Mouse (Mus musculus): ENCODE results near the gene Ugt2a2. TPM values are rescaled to one million over a fixed set of nuclear protein-coding genes. Genes with fewer than 3 reads are reported as not detected.
"Not testable (repeated sequence)": the region's sequence is repeated elsewhere in the genome, so short reads cannot be mapped to it uniquely, and the experiment has no call there.

The Ugt2a2 gene
- polyA plus RNA-seq (2016; fragmentation: Nextera tagmentation; extraction: Ambion mirVana) = not detected in 2 replicates

DNA sequence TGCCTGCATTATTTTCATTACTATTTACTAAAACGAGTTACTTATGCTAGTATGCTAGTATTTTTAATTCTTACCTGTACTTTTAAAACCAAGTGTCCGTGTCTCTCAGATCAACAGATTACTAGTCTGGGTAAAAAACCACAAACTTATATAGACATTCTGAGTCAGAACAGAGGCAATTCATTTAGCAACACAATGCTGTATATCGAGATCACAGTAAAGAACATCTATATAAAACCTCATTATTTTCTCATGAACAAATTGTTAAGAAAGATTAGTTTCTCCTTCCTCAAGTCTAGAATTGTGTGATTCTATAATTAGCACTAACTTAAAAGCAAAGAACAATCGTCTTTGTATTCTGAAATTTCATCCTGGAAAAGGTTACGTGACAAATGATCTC, at the start of gene Ugt2a2:
Ugt2a2 (minus strand) TSS at position 101 of the 400 bp plus-strand sequence.
- no peak within 1 kb of the TSS for H3K27ac ChIP-seq
- no peaks in the 10 kb centered on the region for H3K4me1 ChIP-seq
- DNase-seq (ENCODE audit: low spot score) = no peak
- 82% methylated on average over 5 of the region's 5 CpGs for WGBS
- H3K9me3 ChIP-seq (replicated peaks) = no peaks in the 10 kb centered on the region
- H3K27me3 ChIP-seq (ENCODE audit: low read depth, poor library complexity, severe bottlenecking) = no peaks in the 10 kb centered on the region
- H3K4me3 ChIP-seq = no peak within 1 kb of the TSS
- no peaks in the 10 kb centered on the region for H3K36me3 ChIP-seq

DNA sequence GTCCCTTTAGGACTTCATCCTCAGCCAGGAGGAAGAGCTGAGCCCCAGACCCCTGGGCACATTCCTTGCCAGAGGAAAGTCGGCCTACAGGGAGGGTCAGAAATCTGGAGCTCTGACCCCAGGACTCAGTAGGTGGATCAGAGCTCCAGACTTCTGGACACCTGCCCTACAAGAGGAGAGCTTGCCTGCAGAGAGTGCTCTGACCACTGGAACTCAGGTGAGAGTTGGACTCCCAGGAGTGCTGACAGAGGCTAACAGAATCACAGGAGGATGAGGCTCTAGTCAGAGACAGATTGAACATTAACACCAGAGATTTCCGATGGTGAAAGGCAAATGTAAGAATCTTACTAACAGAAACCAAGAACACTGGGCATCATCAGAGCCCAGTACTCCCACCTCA, 41.5 kb upstream of the Ugt2a2 start:
- not testable (repeated sequence) for H3K27ac ChIP-seq; H3K4me1 ChIP-seq; DNase-seq (ENCODE audit: low spot score); H3K4me3 ChIP-seq; H3K9me3 ChIP-seq (replicated peaks); H3K27me3 ChIP-seq (ENCODE audit: low read depth, poor library complexity, severe bottlenecking); H3K36me3 ChIP-seq
- WGBS = 87% methylated on average over 2 of the region's 2 CpGs

DNA sequence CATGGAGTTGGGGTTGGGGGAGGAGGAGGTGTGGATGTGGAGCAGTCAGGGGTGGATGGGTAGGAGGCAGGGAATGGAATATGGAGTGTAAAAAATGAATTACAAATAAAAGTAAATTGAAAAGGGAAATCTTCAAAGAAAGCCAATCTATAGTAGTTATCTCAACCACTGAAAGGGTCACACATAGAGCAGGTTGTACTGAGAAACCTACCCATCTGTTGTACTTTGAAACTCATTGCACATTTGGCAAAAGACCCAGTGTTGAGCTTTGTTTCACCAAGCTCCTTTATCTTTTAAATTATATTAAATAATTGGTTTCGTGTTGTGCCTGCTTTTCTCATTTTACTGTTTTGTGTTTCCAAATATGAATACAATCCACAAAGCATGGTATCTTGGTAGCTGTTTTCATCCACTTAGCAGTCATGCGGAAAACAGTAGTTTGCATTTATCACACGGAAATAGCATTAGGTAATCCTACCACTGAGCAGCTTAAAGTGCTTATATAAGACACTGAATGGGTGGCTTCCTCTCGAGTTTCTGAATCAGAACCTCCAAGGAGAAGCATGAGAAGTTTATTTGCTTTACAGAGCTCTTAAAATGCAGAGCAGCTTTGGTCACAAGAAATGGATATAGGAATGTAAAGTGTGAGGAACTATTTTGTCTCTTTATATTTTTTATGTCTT, 23.9 kb upstream of the Ugt2a2 start:
- 72% methylated on average over 4 of the region's 4 CpGs for WGBS
- DNase-seq (ENCODE audit: low spot score) = no peak
- H3K4me1 ChIP-seq = no peaks in the 10 kb centered on the region
- H3K27me3 ChIP-seq (ENCODE audit: low read depth, poor library complexity, severe bottlenecking) = no peaks in the 10 kb centered on the region
- H3K4me3 ChIP-seq = no peak overlapping the region
- no peaks in the 10 kb centered on the region for H3K9me3 ChIP-seq (replicated peaks)
- no peak overlapping the region for H3K27ac ChIP-seq
- no peaks in the 10 kb centered on the region for H3K36me3 ChIP-seq

DNA sequence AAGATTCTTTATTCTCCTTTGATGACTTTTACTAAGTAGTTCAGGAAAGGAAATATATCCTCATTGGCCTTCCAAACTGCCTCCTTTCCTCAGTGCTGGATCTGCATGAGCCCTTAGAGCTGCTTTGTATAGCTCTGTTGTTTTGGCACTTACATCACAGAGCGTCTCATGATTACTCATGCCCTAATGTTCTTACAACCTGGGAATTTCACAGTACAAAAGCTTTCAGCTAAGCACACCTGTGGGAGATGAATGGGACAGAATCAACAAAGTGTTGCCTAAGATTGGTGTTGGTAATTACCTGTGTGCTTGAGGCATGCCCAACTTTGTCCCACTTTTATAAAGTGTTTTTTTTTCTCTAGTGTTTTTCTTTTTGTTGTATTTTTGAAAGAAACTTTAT, 20.6 kb upstream of the Ugt2a2 start:
- no peaks in the 10 kb centered on the region for H3K4me1 ChIP-seq
- H3K27ac ChIP-seq = no peak overlapping the region
- WGBS = 79% methylated on average over 1 of the region's 1 CpGs
- no peaks in the 10 kb centered on the region for H3K9me3 ChIP-seq (replicated peaks)
- H3K27me3 ChIP-seq (ENCODE audit: low read depth, poor library complexity, severe bottlenecking) = no peaks in the 10 kb centered on the region
- no peaks in the 10 kb centered on the region for H3K36me3 ChIP-seq
- H3K4me3 ChIP-seq = no peak overlapping the region
- no peak for DNase-seq (ENCODE audit: low spot score)

DNA sequence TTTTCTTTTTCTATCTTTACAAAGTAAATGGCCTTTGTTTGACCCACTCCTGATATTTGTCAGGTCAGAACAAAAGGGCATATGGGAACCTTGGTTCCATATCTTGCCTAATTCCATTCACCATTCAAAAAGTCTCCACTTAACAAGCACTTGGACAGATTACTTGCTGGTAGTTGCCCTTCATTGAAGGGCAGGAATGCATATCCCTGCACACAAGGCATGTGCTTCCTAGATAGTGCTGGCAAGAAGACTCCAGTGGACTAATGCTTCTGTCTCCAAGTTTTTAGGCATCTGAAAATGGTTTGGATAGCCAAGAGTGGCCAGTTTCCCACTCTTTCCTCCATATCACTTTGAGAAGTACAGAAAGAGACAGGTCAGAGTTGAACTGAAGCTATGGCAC, 17.3 kb upstream of the Ugt2a2 start:
- H3K36me3 ChIP-seq = no peaks in the 10 kb centered on the region
- no peaks in the 10 kb centered on the region for H3K27me3 ChIP-seq (ENCODE audit: low read depth, poor library complexity, severe bottlenecking)
- no peaks in the 10 kb centered on the region for H3K4me1 ChIP-seq
- no peak overlapping the region for H3K4me3 ChIP-seq
- H3K9me3 ChIP-seq (replicated peaks) = no peaks in the 10 kb centered on the region
- no peak for DNase-seq (ENCODE audit: low spot score)
- no peak overlapping the region for H3K27ac ChIP-seq

DNA sequence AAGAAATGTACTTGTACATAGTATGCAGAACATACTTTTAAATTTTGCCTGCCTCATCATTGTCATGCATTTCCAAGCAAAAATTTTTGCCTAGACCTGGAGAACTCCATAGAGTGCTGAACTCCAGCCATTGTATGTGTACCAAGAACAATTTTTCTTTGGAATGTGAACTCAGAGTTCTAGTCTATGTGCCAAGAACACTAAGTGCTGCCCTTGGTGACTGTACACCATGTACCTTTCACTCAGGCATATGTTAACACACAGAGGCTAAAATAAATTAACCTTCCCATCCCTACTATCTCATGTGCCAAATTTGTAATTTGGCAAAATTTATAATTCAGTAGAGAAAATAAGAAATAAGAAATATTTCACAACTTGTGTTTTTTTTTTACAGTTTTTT, 16.9 kb upstream of the Ugt2a2 start:
- Histone ChIP-seq H3K36me3 (no peaks in the 10 kb centered on the region), H3K4me1 (no peaks in the 10 kb centered on the region)

DNA sequence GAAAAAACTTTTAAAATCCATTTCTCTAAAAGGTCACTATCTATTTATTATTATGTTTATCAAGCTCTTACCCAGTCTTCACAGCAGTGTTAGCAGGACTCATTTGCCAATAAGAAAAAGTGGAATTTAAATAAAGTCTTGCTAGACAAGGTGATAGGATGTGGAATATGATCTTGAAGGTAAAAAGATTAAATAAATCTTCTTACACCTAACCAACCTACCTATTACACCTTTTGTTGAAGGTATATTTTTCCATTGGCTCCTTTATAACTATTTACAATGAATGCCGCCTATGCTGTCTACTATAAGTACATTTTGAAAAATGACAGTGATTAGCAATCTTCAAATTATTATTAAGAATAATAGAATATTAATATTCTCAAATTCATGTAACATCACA, 8.7 kb upstream of the Ugt2a2 start, which contains the start of gene Ugt2a1:
Ugt2a1 (minus strand) TSS at position 101 of the 400 bp plus-strand sequence.
- no peak within 1 kb of the TSS for H3K4me3 ChIP-seq
- WGBS = 96% methylated on average over 1 of the region's 1 CpGs
- no peaks in the 10 kb centered on the region for H3K36me3 ChIP-seq
- H3K27me3 ChIP-seq (ENCODE audit: low read depth, poor library complexity, severe bottlenecking) = no peaks in the 10 kb centered on the region
- DNase-seq (ENCODE audit: low spot score) = no peak
- no peaks in the 10 kb centered on the region for H3K4me1 ChIP-seq
- H3K27ac ChIP-seq = no peak within 1 kb of the TSS
- no peaks in the 10 kb centered on the region for H3K9me3 ChIP-seq (replicated peaks)

More for the DNA sequence above, 16.9 kb upstream of the Ugt2a2 start:
- no peak for DNase-seq (ENCODE audit: low spot score)
- H3K27me3 ChIP-seq (ENCODE audit: low read depth, poor library complexity, severe bottlenecking) = no peaks in the 10 kb centered on the region
- no peaks in the 10 kb centered on the region for H3K9me3 ChIP-seq (replicated peaks)
- no peak overlapping the region for H3K27ac ChIP-seq
- no peak overlapping the region for H3K4me3 ChIP-seq

DNA sequence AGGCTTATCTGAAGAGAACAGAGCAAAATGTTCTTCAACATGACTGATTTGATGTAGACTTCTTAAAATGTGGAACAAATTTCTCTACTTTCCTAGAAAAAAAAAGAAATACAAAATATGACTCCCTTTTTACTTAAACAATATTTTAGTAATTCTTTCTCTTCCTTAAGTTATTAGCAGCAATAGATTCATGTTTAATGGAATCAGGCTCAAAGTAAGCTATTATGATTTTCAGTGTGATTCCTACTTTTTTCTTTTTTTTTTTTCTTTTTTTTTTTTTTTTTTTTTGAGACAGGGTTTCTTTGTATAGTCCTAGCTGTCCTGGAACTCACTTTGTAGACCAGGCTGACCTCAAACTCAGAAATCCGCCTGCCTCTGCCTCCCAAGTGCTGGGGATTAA, 4.6 kb upstream of the Ugt2a2 start, which contains the start of gene Gm43638:
Gm43638 (minus strand) TSS at position 101 of the 400 bp plus-strand sequence.
- not testable (repeated sequence) for H3K9me3 ChIP-seq (replicated peaks); H3K4me3 ChIP-seq; DNase-seq (ENCODE audit: low spot score); H3K27me3 ChIP-seq (ENCODE audit: low read depth, poor library complexity, severe bottlenecking); H3K36me3 ChIP-seq; H3K27ac ChIP-seq; H3K4me1 ChIP-seq
- WGBS = 92% methylated on average over 1 of the region's 1 CpGs

DNA sequence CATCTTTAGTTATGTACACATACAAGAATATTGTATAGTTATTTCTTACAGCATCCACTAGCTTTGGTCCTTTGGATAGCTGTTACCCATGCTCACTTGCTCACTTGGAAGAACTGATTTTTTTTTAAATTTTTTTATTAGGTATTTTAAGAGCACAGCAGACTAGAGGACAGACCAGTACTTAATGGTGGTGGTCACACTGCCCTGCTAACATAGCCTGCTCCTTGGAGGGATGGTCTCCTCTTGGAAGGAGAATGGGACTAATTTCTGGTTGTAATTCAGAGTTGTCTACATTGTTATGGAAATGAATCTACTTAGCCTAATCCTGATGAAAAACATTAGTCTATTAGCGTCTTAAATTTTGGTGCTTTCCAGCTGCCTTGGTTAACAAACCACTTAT, 23.2 kb downstream of the Ugt2a2 start:
- H3K4me3 ChIP-seq = no peak overlapping the region
- H3K36me3 ChIP-seq = no peaks in the 10 kb centered on the region
- no peaks in the 10 kb centered on the region for H3K27me3 ChIP-seq (ENCODE audit: low read depth, poor library complexity, severe bottlenecking)
- H3K27ac ChIP-seq = no peak overlapping the region
- H3K9me3 ChIP-seq (replicated peaks) = no peaks in the 10 kb centered on the region
- no peaks in the 10 kb centered on the region for H3K4me1 ChIP-seq
- WGBS = 39% methylated on average over 1 of the region's 1 CpGs
- no peak for DNase-seq (ENCODE audit: low spot score)

DNA sequence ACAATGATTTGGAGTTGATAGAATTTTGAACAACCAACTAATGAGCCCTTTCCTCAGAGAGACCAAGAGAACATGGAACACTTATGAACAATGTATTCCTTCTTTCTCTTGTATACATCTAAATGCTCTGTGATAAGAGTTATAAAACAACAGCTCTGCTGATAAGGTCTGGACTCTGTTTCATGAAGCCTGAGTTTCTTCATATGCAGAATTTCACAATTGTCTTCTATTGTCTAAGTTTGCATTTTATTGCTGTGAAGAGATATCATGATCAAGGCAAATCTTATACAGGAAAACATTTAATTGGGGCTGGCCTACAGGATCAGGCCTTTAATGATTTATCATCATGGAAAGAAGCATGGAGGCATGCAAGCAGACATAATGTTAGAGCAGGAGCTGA, 24.4 kb downstream of the Ugt2a2 start:
- Histone ChIP-seq H3K9me3 (replicated peaks) (no peaks in the 10 kb centered on the region), H3K36me3 (no peaks in the 10 kb centered on the region), H3K4me1 (no peaks in the 10 kb centered on the region), H3K27me3 (ENCODE audit: low read depth, poor library complexity, severe bottlenecking) (no peaks in the 10 kb centered on the region), H3K4me3 (no peak overlapping the region), H3K27ac (no peak overlapping the region)
- DNase-seq (ENCODE audit: low spot score) = no peak

DNA sequence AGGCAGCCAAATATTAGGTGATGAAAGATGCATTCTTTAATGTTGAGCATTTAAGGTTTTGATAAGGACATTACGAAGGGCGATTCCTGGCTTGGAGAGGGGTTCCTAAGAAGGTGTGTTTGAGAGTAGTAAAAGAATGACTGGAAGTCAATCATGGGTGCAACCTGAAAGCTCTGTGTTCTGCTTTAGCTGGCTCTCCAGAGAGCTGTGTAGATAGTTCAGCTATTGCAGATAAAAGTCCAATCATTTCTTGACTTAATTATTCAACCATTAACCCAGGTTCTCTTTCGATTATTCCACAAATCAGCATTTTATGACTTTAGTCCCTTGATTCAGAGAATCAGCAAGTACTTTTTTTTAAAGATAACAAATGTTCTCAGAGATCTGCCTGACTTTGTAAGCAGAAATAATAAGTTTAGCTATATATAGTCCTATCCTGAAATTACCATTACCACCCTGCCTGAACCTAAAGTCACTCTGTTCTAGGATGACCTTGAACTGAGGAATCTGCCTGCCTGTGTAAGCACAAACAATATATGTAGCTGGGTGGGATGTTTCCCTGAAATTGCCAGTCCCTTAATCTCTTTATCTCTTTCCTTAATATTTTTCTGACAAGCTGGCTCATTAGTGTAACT, 25.7 kb downstream of the Ugt2a2 start:
- no peak for DNase-seq (ENCODE audit: low spot score)
- 96% methylated on average over 3 of the region's 3 CpGs for WGBS
- H3K27me3 ChIP-seq (ENCODE audit: low read depth, poor library complexity, severe bottlenecking) = no peaks in the 10 kb centered on the region
- no peaks in the 10 kb centered on the region for H3K4me1 ChIP-seq
- no peak overlapping the region for H3K27ac ChIP-seq
- H3K4me3 ChIP-seq = no peak overlapping the region
- H3K9me3 ChIP-seq (replicated peaks) = no peaks in the 10 kb centered on the region
- H3K36me3 ChIP-seq = no peaks in the 10 kb centered on the region

DNA sequence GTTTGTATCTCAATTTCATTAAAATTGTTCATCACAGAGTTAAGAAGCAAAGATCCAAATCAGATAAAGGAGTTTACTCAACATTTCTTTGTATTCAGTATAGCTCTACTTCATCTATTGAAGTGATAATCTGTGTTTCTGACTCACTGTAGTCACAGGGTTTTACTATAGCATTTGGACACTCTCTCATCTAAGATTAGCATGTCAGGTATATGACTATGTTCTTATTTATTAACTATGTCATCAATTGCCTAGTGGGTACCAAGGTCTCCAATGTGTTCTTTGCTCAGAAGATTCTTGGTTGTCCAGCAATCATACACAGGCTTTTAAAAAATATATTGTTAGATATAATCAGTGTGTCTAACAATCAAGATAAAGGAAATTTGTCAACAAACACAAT, 26.5 kb downstream of the Ugt2a2 start:
- Histone ChIP-seq H3K4me3 (no peak overlapping the region), H3K36me3 (no peaks in the 10 kb centered on the region), H3K27me3 (ENCODE audit: low read depth, poor library complexity, severe bottlenecking) (no peaks in the 10 kb centered on the region), H3K9me3 (replicated peaks) (no peaks in the 10 kb centered on the region), H3K27ac (no peak overlapping the region), H3K4me1 (no peaks in the 10 kb centered on the region)
- DNase-seq (ENCODE audit: low spot score) = no peak

DNA sequence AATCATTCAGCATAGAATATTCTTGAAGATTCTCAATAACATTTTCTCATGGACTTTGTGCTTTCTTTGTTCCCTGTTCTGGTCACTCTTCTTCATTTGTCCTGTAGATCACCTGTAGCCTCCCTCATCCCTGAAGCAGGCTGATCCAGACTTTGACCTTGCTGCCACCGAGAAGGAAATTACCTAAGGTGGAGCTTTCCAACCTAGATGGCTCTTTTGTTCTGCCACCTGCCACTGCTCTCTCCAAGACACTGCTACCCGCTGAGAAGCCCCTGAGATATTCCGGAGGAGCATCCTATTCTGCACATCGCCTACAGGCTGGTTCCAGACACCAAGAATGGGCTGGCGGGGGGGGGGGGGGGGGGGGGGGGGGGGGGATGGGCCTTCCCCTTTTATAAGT, 29.5 kb downstream of the Ugt2a2 start:
- not testable (repeated sequence) for H3K4me3 ChIP-seq; DNase-seq (ENCODE audit: low spot score); H3K4me1 ChIP-seq; H3K27me3 ChIP-seq (ENCODE audit: low read depth, poor library complexity, severe bottlenecking); H3K27ac ChIP-seq; H3K36me3 ChIP-seq; H3K9me3 ChIP-seq (replicated peaks)
- 92% methylated on average over 4 of the region's 5 CpGs for WGBS

DNA sequence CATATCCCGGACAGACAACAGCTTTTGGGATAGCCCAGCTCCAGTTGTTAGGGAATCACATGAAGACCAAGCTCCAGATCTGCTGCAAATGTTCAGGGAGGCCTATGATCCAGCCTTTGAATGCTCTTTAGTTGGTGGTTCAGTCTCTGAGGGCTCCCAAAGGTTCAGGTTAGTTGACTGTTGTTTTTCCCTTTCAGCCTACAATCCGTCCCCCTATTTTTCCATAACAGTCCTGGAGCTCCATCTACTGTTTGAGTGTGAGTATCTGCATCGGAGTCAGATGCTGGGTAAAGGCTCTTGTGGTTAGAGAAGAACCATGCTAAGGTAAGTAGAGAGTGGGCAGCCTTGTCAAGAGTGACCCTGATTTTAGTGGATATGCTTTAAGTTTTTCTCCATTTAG, 45.8 kb downstream of the Ugt2a2 start:
- Histone ChIP-seq H3K27me3 (ENCODE audit: low read depth, poor library complexity, severe bottlenecking) (no peaks in the 10 kb centered on the region), H3K4me1 (no peaks in the 10 kb centered on the region), H3K9me3 (replicated peaks) (no peaks in the 10 kb centered on the region), H3K27ac (no peak overlapping the region), H3K4me3 (no peak overlapping the region), H3K36me3 (no peaks in the 10 kb centered on the region)
- no peak for DNase-seq (ENCODE audit: low spot score)
- WGBS = 47% methylated on average over 3 of the region's 3 CpGs

Data from limb, embryonic 10.5 days (tissue).